Mouse (Mus musculus): ENCODE results near the gene Psma3. TPM values are rescaled to one million over a fixed set of nuclear protein-coding genes. Genes with fewer than 3 reads are reported as not detected.

The Psma3 gene
- total RNA-seq, 2 experiments from 2014 or later, result 286 to 306 TPM

DNA sequence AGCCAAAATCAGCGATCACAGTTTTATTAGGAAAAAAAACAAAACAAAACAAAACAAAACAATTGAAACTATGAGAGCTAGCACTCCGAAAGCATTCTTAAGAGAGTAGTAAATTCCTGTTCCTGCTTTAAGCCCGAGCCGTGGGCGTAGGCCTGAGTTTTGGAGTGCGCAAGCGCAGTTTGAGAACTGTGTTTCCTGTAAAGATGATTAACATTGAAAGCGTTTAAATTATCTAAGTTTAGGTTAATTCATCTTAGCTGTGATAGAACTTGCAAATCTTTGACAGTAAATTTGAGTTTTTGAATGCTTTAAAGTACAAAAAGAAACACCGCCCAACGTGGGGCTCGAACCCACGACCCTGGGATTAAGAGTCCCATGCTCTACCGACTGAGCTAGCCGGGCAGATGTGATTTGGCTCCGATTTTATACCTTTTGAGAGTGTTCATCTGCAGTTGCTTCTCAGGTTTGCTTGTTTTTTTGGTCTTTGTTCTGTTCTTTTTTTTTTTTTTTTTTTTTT, 5.6 kb upstream of the Psma3 start:
- DNase-seq, result peak; percentile 79
- no peak for TF ChIP-seq CTCF (IDR thresholded peaks at IDR 0.05)
- Histone ChIP-seq H3K4me3 (peak overlapping the region; percentile 96), H3K27ac (peak overlapping the region; percentile 99)
- intact Hi-C loops (cut with DNase I), result loop anchor here (2.0 kb wide), 2 partner anchors 82 to 168 kb away; partner anchors contain the start of genes 2700049A03Rik and Timm9

DNA sequence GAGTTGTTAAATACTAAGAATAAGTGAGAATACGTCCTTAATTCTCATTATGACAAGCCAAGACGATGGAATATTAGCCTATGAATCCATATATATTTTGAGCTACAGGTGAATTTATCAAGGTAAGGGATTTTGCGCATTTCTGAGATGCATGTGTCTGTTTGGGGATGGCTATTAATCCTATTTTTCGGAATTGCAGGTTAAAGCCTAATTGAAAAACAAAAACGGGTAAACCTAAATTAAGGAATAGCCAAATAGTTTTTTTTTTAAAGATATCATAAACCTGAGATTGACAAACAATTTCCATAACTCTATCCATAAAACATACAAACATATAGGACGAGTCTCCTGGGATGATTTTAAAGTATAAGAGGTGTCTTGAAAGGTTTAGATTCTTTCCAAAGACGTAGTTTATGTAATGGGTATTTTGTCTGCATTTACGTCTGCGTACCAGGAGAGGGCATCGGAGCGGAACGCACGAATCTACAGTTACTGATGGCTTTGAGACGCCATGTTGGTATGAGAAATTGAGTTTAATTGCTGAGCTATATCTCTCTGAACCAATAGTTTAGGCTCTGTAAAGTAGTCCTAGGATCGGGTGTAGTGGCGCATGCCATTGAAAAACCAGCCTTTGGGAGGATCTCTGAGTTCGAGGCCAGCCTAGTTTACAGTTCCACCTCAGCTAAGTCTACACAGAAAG, 4.8 kb upstream of the Psma3 start:
- intact Hi-C loops (cut with DNase I), result loop anchor here (2.0 kb wide), 2 partner anchors 81 to 167 kb away; partner anchors contain the start of genes 2700049A03Rik and Timm9
- Histone ChIP-seq H3K4me3 (peak overlapping the region; percentile 96), H3K27ac (peak overlapping the region; percentile 99)
- DNase-seq, result peak; percentile 48
- peak; percentile 77 for TF ChIP-seq CTCF (IDR thresholded peaks at IDR 0.05)

DNA sequence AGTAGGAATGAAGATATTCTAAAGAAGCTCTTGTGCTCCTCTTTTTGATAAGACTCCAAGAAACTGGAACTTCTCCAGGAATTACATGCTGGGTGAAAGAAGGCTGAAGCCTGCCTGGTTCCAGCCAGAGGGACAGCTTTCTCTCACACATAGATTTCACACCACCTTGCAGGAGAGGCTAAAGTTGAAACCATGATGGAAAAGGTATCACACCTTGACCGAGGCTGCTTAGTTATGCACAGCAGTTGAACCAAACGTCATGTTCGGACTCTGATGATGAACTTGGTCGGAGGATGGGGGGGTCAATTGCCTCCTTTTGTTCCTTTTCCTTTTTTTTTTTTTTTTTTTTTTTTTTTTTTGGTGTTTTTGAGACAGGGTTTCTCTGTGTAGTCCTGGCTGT, 590 bp upstream of the Psma3 start:
- Histone ChIP-seq H3K4me3 (peak overlapping the region; percentile 99), H3K27ac (peak overlapping the region; percentile 100)
- DNase-seq, result no peak
- TF ChIP-seq CTCF (IDR thresholded peaks at IDR 0.05), result no peak
- intact Hi-C loops (cut with DNase I), result loop anchor here (2.0 kb wide), 1 partner anchor 41 kb away; the partner anchor contains the start of gene Arid4a

- H3K27ac ChIP-seq, result peak overlapping the region; percentile 100
- no peak for DNase-seq
- H3K4me3 ChIP-seq, result peak overlapping the region; percentile 99
- intact Hi-C loops (cut with DNase I), result loop anchor here (2.0 kb wide), 1 partner anchor 39 kb away; the partner anchor contains the start of gene Arid4a
- TF ChIP-seq CTCF (IDR thresholded peaks at IDR 0.05), result no peak
Observed at GRCm38 (mm10) chr12:70975406-70975805, 985 bp downstream of the Psma3 start.

GRCm38 (mm10) chr12:70975891-70976290, 1.5 kb downstream of the Psma3 start:
- Histone ChIP-seq H3K4me3 (peak overlapping the region; percentile 99), H3K27ac (peak overlapping the region; percentile 100)
- TF ChIP-seq CTCF (IDR thresholded peaks at IDR 0.05), result no peak
- intact Hi-C loops (cut with DNase I), result loop anchor here (2.0 kb wide), 1 partner anchor 39 kb away; the partner anchor contains the start of gene Arid4a
- DNase-seq, result no peak

DNA sequence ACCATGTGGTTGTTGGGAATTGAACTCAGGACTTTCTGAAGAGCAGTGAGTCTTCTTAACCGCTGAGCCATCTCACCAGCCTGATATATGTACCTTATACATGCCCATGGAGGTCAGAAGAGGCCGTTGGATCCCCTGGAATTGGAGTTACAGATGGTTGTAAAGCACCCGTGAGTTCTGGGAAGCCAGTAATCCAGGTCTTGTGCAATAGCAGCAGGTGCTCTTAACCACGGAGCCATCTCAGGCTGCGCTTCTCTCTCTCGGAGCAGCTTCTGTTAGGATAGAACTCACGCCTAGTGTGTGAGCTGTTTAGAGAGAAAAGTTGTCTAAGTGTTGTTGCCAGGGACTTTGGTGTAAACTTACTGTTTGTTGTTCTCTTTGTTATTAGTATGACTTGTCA, 3.9 kb downstream of the Psma3 start:
- no peak for TF ChIP-seq CTCF (IDR thresholded peaks at IDR 0.05)
- DNase-seq, result no peak
- intact Hi-C loops (cut with DNase I), result no loop called here
- Histone ChIP-seq H3K4me3 (no peak overlapping the region; the same call in 1 of the 2 replicates), H3K27ac (peak overlapping the region; percentile 70)

- DNase-seq, result no peak
- intact Hi-C loops (cut with DNase I), result no loop called here
- H3K4me3 ChIP-seq, result peak overlapping the region; percentile 2; the same call in 1 of the 2 replicates
- TF ChIP-seq CTCF (IDR thresholded peaks at IDR 0.05), result no peak
- peak overlapping the region; percentile 87 for H3K27ac ChIP-seq
Observed at GRCm38 (mm10) chr12:70984855-70985550, 10.6 kb downstream of the Psma3 start.

GRCm38 (mm10) chr12:70997225-70997624, 22.8 kb downstream of the Psma3 start:
- intact Hi-C loops (cut with DNase I), result no loop called here
- Histone ChIP-seq H3K27ac (no peak overlapping the region), H3K4me3 (no peak overlapping the region)
- no peak for DNase-seq
- no peak for TF ChIP-seq CTCF (IDR thresholded peaks at IDR 0.05)

DNA sequence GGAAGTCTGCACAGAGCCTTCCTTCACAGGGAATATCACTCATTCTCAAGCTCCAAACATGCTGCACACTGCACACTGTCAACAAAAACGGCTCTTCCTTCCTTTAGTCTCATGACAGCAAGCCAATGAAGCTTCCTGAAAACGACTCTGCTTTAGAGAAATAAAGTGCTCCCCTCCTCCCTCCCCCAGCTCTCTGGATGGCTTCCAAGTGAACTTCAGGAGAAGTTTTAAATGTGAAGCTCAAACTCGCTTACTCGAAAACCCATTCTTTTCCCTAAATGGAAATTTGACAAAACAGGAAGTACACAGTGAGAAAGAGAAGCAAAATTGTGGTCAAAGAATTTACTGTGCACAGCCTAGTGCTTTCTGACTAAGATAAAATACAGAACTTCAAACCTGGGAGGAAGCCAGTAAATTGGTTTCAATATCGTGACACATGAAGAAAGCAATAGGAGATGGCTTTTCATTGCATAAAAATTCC, 25.0 kb downstream of the Psma3 start:
- peak; percentile 53 for DNase-seq
- Histone ChIP-seq H3K27ac (peak overlapping the region; percentile 76), H3K4me3 (peak overlapping the region; percentile 21)
- no peak for TF ChIP-seq CTCF (IDR thresholded peaks at IDR 0.05)
- intact Hi-C loops (cut with DNase I), result no loop called here

- no peak for TF ChIP-seq CTCF (IDR thresholded peaks at IDR 0.05)
- H3K4me3 ChIP-seq, result no peak overlapping the region
- intact Hi-C loops (cut with DNase I), result no loop called here
- DNase-seq, result no peak
- peak overlapping the region; percentile 76 for H3K27ac ChIP-seq
Observed at GRCm38 (mm10) chr12:71000344-71000743, 25.9 kb downstream of the Psma3 start.

- no peak for TF ChIP-seq CTCF (IDR thresholded peaks at IDR 0.05)
- intact Hi-C loops (cut with DNase I), result no loop called here
- no peak for DNase-seq
- Histone ChIP-seq H3K27ac (peak overlapping the region; percentile 76), H3K4me3 (no peak overlapping the region)
Observed at GRCm38 (mm10) chr12:71001456-71001855, 27.0 kb downstream of the Psma3 start.

DNA sequence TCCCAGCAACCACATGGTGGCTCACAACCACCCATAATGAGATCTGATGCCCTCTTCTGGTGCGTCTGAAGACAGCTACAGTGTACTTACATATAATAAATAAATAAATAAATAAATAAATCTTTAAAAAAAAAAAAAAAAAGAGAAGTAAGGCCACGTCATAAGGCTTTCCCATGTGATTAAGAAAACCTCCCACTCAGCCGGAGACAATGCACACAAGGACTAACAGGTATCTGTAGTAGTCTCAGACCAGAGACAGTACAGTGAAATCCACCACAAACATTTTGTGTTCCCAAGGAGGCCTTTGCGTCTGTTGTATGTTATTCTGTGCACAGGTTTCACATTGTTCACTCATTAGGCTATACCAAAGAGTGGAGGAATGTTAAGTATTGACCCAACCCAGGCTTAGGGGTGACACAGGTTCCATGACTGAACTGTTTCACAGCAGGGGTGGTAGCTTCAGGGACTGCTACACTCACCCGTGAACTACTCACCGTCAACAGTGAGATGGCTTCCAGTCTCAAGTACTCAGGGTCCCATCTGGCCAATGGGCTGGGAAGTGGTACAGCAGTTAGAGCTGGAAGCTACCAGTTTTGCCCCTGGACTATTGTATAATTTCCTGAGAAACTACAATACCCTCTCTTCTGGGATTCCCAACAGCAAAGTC, 29.5 kb downstream of the Psma3 start:
- DNase-seq, result no peak
- Histone ChIP-seq H3K4me3 (no peak overlapping the region), H3K27ac (no peak overlapping the region)
- TF ChIP-seq CTCF (IDR thresholded peaks at IDR 0.05), result no peak
- intact Hi-C loops (cut with DNase I), result no loop called here

Data from gastrocnemius, adult 2 months (tissue).